Mouse (Mus musculus) bone marrow, adult 2 months (tissue): Measurements from ENCODE around the gene Ctsd. TPM values are rescaled to one million over a fixed set of nuclear protein-coding genes. Genes with fewer than 3 reads are reported as not detected.

Source experiments
- H3K27ac ChIP-seq: fragments of 200-500 bp; 2 replicates; pipeline ENCODE4 v1.5.1; 2012; ENCODE audit warnings: low read depth, mild to moderate bottlenecking, control low read depth, inconsistent platforms, low read length; ENCODE audit not compliant: control insufficient read depth, poor library complexity, insufficient read depth
- H3K4me1 ChIP-seq: fragments of 200-500 bp; 2 replicates; pipeline ENCODE4 v1.6.1; 2011; ENCODE audit warnings: low read length; ENCODE audit not compliant: control insufficient read depth, insufficient read depth
- H3K4me3 ChIP-seq: fragments of 200-500 bp; replicated peaks from 2 replicates; pipeline ENCODE3; 2011; ENCODE audit warnings: mild to moderate bottlenecking, low read depth, low read length, control low read depth; ENCODE audit not compliant: control insufficient read depth
- CTCF ChIP-seq: fragments of 200-500 bp; IDR thresholded peaks from 2 replicates; pipeline ENCODE4 v1.5.1; 2011; ENCODE audit warnings: low read length, control low read depth; ENCODE audit not compliant: control insufficient read depth, insufficient read depth
- POLR2A ChIP-seq: fragments of 200-500 bp; IDR thresholded peaks from 2 replicates; pipeline ENCODE4 v1.6.1; 2011; ENCODE audit warnings: low read depth, mild to moderate bottlenecking, control low read depth, low read length, borderline replicate concordance; ENCODE audit not compliant: control insufficient read depth
- WGBS: fragments of 180-500 bp; shearing (Covaris S2); methylation state at CpG from one replicate; pipeline ENCODE4 v1.1.7; 2018; 5-methylcytosine and 5-hydroxymethylcytosine counted together
- polyA plus RNA-seq: library from polyadenylated mRNA; stranded (reverse); fragments of >200 nt; gene quantifications from 2 replicates; pipeline ENCODE4 v1.2.4, GENCODE M21; 2011; ENCODE audit warnings: low replicate concordance; ENCODE audit not compliant: missing spikeins, insufficient read depth, insufficient read length

Gene Ctsd
- polyA plus RNA-seq, 1 experiment: 308 TPM

DNA sequence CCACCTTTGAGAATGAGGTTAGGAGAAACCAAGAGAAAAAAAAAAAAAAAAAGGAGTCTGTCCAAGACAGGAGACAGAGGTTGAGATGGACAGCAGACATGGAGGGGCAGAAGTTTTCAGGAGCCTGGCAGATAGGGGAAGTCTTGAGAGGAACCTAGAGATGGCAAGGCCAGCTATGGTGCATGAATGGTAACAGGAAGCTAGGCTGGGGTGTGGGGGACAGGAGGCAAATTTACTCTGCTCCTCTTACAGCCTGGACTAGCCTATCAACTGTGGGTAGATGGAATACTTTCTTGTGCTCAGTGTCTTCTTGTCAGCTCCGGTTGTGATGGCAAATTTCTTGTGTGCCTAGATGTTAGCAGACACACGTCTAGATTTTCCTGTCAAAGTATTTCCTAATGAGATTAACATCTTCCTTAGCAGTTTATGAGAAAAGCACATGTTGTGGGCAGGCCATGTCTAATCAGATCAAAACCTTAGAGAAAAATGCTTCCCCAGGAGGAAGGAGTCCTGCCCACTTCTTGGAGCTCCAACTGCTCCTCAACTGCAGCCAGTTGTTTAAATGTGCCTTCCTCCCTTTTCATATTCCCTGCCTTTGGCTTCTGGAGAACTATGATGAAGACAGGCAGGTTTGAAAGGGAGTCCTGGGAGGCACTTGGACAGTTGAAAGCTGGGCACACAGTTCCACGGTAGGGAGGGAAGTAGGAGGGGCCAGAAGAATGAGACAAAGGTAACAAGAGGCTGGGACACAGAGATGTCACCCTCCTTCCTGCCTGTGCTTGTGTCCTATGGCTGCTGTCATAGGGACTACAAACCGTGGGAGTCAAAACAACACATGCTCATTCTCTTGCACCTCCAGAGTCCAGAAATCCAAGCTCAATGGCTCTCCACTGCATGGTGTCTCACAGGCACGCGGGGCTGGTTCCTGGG lies 6.7 kb upstream of the Ctsd start:
- peaks cover 27% of the 10 kb centered on the region for H3K4me1 ChIP-seq
- TF ChIP-seq POLR2A (no peak), CTCF (no peak)
- 37% methylated on average over 6 of the region's 6 CpGs for WGBS
- peak overlapping the region; percentile 40 for H3K27ac ChIP-seq
- no peak overlapping the region for H3K4me3 ChIP-seq

DNA sequence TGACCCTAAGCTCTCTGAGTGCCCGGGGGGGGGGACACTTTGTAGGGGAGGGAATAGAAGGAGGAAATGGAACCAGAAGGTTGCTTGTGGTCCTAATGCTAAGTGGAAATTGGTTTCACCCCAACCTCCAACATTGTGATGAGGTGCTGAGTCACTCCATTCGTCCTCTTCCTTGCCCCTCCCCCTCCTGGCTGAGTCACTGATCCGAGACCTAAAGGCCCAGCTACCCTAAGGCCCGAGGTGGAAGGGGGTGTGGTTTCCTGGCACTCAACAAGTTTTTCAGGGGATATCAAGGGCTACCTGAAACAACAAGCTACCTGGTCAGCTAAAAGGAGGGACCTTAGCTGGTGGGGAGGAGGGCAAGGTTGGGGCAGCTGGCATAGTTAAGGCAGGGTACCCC lies 5.4 kb upstream of the Ctsd start:
- peaks cover 20% of the 10 kb centered on the region for H3K4me1 ChIP-seq
- no peak overlapping the region for H3K4me3 ChIP-seq
- 4% methylated on average over 4 of the region's 4 CpGs for WGBS
- peak overlapping the region; percentile 49; the same call in 1 of the 2 replicates for H3K27ac ChIP-seq
- TF ChIP-seq CTCF (no peak), POLR2A (no peak)

- WGBS: 45% methylated on average over 4 of the region's 4 CpGs
- peaks cover 15% of the 10 kb centered on the region for H3K4me1 ChIP-seq
- H3K4me3 ChIP-seq: peak overlapping the region; percentile 30
Observed at GRCm38 (mm10) chr7:142391609-142392008, 3.8 kb upstream of the Ctsd start.

DNA sequence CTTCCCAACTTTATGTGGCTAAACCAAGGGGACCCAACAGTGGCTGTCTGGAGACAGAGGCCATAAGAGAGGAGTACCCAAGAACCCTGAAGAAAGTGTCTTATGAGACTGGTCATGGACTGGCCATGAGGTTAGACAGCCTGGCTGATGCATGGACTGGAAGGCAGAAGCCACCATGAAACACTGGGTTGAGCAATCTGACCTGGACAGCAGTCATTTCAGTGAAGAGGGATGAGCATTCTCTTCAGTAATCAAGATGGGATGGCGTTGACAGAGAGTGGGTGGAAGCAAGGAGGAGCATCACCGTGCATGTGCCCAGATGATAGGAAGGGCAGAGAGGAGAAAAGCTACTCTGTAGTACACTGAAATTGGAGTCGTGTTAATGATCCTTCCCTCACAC lies 3.3 kb upstream of the Ctsd start:
- 70% methylated on average over 3 of the region's 3 CpGs for WGBS
- H3K4me3 ChIP-seq: peak overlapping the region; percentile 63
- peaks cover 15% of the 10 kb centered on the region for H3K4me1 ChIP-seq

More at GRCm38 (mm10) chr7:142391609-142392008, 3.8 kb upstream of the Ctsd start:
- peak overlapping the region; percentile 70; the same call in 1 of the 2 replicates for H3K27ac ChIP-seq
- TF ChIP-seq CTCF: no peak
- TF ChIP-seq POLR2A: no peak

GRCm38 (mm10) chr7:142389961-142390650 lies 2.3 kb upstream of the Ctsd start:
- WGBS: 36% methylated on average over 3 of the region's 3 CpGs
- TF ChIP-seq POLR2A (no peak), CTCF (no peak)
- Histone ChIP-seq H3K27ac (peak overlapping the region; percentile 70), H3K4me1 (peaks cover 15% of the 10 kb centered on the region), H3K4me3 (peak overlapping the region; percentile 64)

More for the DNA sequence above, 3.3 kb upstream of the Ctsd start:
- TF ChIP-seq CTCF (no peak), POLR2A (no peak)
- H3K27ac ChIP-seq: peak overlapping the region; percentile 70

DNA sequence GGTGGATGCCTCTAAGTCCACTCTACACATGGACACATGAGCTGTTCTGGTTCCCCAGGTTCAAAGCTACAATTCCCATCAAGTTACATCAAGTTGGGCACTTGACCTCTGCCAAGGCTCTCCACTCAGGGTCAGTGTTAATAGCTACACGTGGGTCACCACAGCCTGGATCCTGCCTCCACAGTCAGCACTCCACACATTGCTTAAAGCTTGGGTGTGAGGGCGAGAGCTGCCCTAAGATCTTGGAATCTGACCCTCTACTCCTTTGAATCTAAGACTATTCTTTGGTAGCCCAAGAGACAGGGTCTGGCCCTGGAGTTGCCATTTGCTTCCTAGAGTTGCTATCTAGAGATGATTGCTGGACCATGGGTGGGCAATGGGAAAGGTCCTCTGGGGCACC lies 902 bp upstream of the Ctsd start:
- WGBS: 86% methylated on average over 2 of the region's 2 CpGs

DNA sequence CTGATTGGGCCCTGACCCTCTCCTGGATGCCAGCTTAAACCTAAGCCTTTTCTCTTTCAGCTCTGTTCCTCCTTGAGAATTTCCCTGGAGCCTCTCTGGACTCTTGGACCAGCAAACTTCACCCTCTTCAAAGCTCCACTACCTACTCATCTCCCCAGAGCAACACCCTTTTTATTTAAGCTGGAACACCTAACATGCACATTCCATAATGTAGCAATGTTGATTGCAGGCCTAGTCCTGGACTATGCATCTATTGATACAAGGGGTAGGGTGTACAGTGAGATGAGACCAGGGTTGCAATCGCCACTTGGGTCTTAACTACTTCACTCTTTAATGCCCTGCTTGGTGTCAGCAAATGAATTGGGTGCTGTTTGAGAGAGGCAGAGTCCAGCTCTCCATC lies 360 bp upstream of the Ctsd start:
- TF ChIP-seq CTCF (no peak), POLR2A (no peak)
- Histone ChIP-seq H3K27ac (peak overlapping the region; percentile 93), H3K4me1 (peaks cover 8% of the 10 kb centered on the region), H3K4me3 (peak overlapping the region; percentile 94)
- 76% methylated on average over 1 of the region's 1 CpGs for WGBS

More for the DNA sequence above, 902 bp upstream of the Ctsd start:
- H3K27ac ChIP-seq: no peak overlapping the region
- no peak for TF ChIP-seq CTCF
- TF ChIP-seq POLR2A: no peak
- H3K4me1 ChIP-seq: peaks cover 8% of the 10 kb centered on the region
- H3K4me3 ChIP-seq: no peak overlapping the region

DNA sequence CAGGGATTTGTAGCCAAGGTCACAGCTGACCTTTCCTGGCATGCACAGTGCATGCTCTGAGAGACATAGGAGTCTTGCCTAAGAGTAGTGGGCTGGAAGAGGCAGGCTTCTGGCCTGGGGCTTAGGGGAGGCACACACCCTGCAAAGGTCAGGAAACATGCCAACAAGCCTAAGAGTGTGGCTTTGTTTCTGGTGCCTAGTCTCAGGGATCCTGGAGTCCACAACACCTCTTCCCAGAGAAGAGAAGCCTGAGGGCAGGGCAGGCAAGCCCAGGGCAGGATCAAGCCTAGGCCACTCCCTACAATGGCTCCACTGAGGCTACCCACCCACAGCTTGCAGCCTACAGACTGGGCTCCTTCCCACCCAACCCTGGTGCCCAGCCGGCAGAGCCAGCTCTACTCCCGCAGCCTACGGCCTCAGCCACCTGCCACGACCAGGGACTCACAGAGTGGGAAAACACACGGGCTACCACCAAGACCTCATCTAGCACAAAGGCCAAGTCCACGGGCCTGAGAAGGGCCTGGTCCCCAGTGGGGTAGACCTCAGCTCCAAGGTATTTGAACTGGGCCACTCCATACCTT lies 1.1 kb downstream of the Ctsd start:
- H3K4me1 ChIP-seq: peaks cover 8% of the 10 kb centered on the region
- TF ChIP-seq POLR2A: peak; percentile 56; the same call in 1 of the 2 replicates
- TF ChIP-seq CTCF: no peak
- 7% methylated on average over 6 of the region's 6 CpGs for WGBS
- H3K4me3 ChIP-seq: peak overlapping the region; percentile 94
- peak overlapping the region; percentile 93 for H3K27ac ChIP-seq
